Mouse (Mus musculus) megakaryocyte, embryonic 14.5 days (primary cell): ENCODE data around the gene Sigmar1.
"Not testable (repeated sequence)": the region's sequence is repeated elsewhere in the genome, so short reads cannot be mapped to it uniquely, and the experiment has no call there.

ENCODE experiments used
- FLI1 ChIP-seq: IDR thresholded peaks from 2 replicates; pipeline ENCODE4 v1.6.1; 2012; ENCODE audit warnings: low read length, inconsistent platforms, mixed read lengths
- GATA1 ChIP-seq: IDR thresholded peaks from 3 replicates; pipeline ENCODE4 v1.6.1; 2012; ENCODE audit warnings: mixed read lengths, low read length, inconsistent platforms, borderline replicate concordance

- not testable (repeated sequence) for TF ChIP-seq GATA1, FLI1
Observed at GRCm38 (mm10) chr4:41700224-41700623, 55.7 kb downstream of the Sigmar1 start.
